In genomic region chr7:41393048-41393971, GRCm38 (mm10) we compare ENCODE assay signal across 8 mouse cellular contexts. TPM values are rescaled to one million over a fixed set of nuclear protein-coding genes. Genes with fewer than 3 reads are reported as not detected.
A peak's percentile ranks its signal among the peaks of the same experiment; 100 is the strongest.
DNase-seq lines count a peak whose midpoint lies in the region; ATAC-seq and TF ChIP-seq lines count a peak whose summit lies in the region.

TSS of gene AI987944 (minus strand) at chr7:41393379.

- H3K4me2 ChIP-seq in forebrain, postnatal 0 days (ENCODE audit: low read depth), result peak within 1 kb of the TSS; percentile 63
- H3K4me2 ChIP-seq in lung, embryonic 15.5 days, result peak within 1 kb of the TSS; percentile 53

- no peaks in the 10 kb centered on the region for H3K9me3 ChIP-seq in MEL (replicated peaks; ENCODE audit: insufficient read depth, low read length)
- no peaks in the 10 kb centered on the region for H3K9me3 ChIP-seq in forebrain, postnatal 0 days (ENCODE audit: low read length)
- H3K9me3 ChIP-seq in lung, embryonic 15.5 days, result no peaks in the 10 kb centered on the region

- peak; percentile 99 for ATAC-seq in forebrain, postnatal 0 days
- ATAC-seq in lung, embryonic 15.5 days (ENCODE audit: borderline replicate concordance, extremely low read depth, low FRiP score, low TSS enrichment), result peak; percentile 99

- no peaks in the 10 kb centered on the region for H3K36me3 ChIP-seq in MEL (ENCODE audit: control insufficient read depth in 1 of 2, insufficient read depth in 2 of 2, low read length in 2 of 2)
- H3K36me3 ChIP-seq in forebrain, postnatal 0 days (ENCODE audit: insufficient read depth), result no peaks in the 10 kb centered on the region
- no peaks in the 10 kb centered on the region for H3K36me3 ChIP-seq in lung, embryonic 15.5 days

- DNase-seq in MEL (ENCODE audit: low read depth, low spot score), result peak; percentile 84
- DNase-seq in cerebellum, adult 2 months, result peak; percentile 82 to 88
- peak; percentile 92 for DNase-seq in forebrain, postnatal 0 days
- DNase-seq in heart, postnatal 4 days, result peak; percentile 82
- DNase-seq in layer of hippocampus, adult 8-10 months (ENCODE audit: low spot score in 2 of 2), result peak; percentile 80 to 84
- DNase-seq in ovary, adult 18-20 months (ENCODE audit: low spot score), result peak; percentile 77
- peak; percentile 93 for DNase-seq in thymus, postnatal 0 days (ENCODE audit: low spot score)

- no peaks in the 10 kb centered on the region for H3K79me2 ChIP-seq in MEL (ENCODE audit: control insufficient read depth, insufficient read depth, low read length, poor library complexity)

- peak within 1 kb of the TSS; percentile 33 for H3K9ac ChIP-seq in MEL (ENCODE audit: control insufficient read depth, low read depth, low read length, poor library complexity, severe bottlenecking)
- peak within 1 kb of the TSS; percentile 40 for H3K9ac ChIP-seq in forebrain, postnatal 0 days
- H3K9ac ChIP-seq in lung, embryonic 15.5 days, result peak within 1 kb of the TSS; percentile 49

- no peak for TF ChIP-seq CTCF in MEL (IDR thresholded peaks at IDR 0.05 in 2 of 3, conservative IDR thresholded peaks at IDR 0.05 in 1 of 3; ENCODE audit: control insufficient read depth in 1 of 3, insufficient read depth in 1 of 3, low read depth in 2 of 3, low read length in 3 of 3, poor library complexity in 1 of 3, severe bottlenecking in 1 of 3)
- TF ChIP-seq CTCF in cerebellum, adult 2 months (IDR thresholded peaks at IDR 0.05; ENCODE audit: borderline replicate concordance, insufficient read depth, low read depth, low read length), result no peak
- peak; percentile 45 for TF ChIP-seq CTCF in forebrain, postnatal 0 days (IDR thresholded peaks at IDR 0.05; ENCODE audit: low read depth)

- TF ChIP-seq EP300 in MEL (IDR thresholded peaks at IDR 0.05; ENCODE audit: low read depth in 1 of 2, low read length in 2 of 2), result no peak

- WGBS in cerebellum, adult 2 months, result under 1% methylated on average over 25 of the region's 25 CpGs
- WGBS in forebrain, postnatal 0 days, result under 1% methylated on average over 25 of the region's 25 CpGs
- 1% methylated on average over 25 of the region's 25 CpGs for WGBS in lung, embryonic 15.5 days

- peak within 1 kb of the TSS; percentile 16; the same call in 1 of the 2 replicates for H3K27ac ChIP-seq in MEL (ENCODE audit: control insufficient read depth, low read depth, low read length)
- peak within 1 kb of the TSS; percentile 94 for H3K27ac ChIP-seq in cerebellum, adult 2 months (ENCODE audit: insufficient read depth, low read length)
- peak within 1 kb of the TSS; percentile 81 for H3K27ac ChIP-seq in forebrain, postnatal 0 days (ENCODE audit: low read depth, low read length)
- peak within 1 kb of the TSS; percentile 83 for H3K27ac ChIP-seq in lung, embryonic 15.5 days

- no peaks in the 10 kb centered on the region for H3K27me3 ChIP-seq in MEL (ENCODE audit: control insufficient read depth in 1 of 2, insufficient read depth in 2 of 2, low read length in 2 of 2)
- no peaks in the 10 kb centered on the region for H3K27me3 ChIP-seq in cerebellum, adult 2 months (ENCODE audit: control insufficient read depth, insufficient read depth, low read length)
- H3K27me3 ChIP-seq in forebrain, postnatal 0 days (ENCODE audit: insufficient read depth, low read length), result no peaks in the 10 kb centered on the region
- no peaks in the 10 kb centered on the region for H3K27me3 ChIP-seq in lung, embryonic 15.5 days

- TF ChIP-seq RAD21 in MEL (IDR thresholded peaks at IDR 0.05; ENCODE audit: low read depth, low read length), result no peak

- TF ChIP-seq POLR2A in MEL (IDR thresholded peaks at IDR 0.05; ENCODE audit: control insufficient read depth in 1 of 2, insufficient read depth in 1 of 2, low read depth in 1 of 2, low read length in 2 of 2, poor library complexity in 1 of 2), result no peak
- peak; percentile 50; the same call in 1 of the 2 replicates for TF ChIP-seq POLR2A in cerebellum, adult 2 months (IDR thresholded peaks at IDR 0.05; ENCODE audit: borderline replicate concordance, insufficient read depth, low read length)

- peak within 1 kb of the TSS; percentile 58 to 77 for H3K4me3 ChIP-seq in MEL (ENCODE audit: control insufficient read depth in 1 of 2, insufficient read depth in 1 of 2, low read depth in 2 of 2, low read length in 2 of 2)
- H3K4me3 ChIP-seq in cerebellum, adult 2 months (replicated peaks; ENCODE audit: insufficient read depth, low read depth, low read length), result peak within 1 kb of the TSS; percentile 90
- H3K4me3 ChIP-seq in forebrain, postnatal 0 days (ENCODE audit: low read depth, low read length), result peak within 1 kb of the TSS; percentile 65
- peak within 1 kb of the TSS; percentile 65 for H3K4me3 ChIP-seq in lung, embryonic 15.5 days

- no peaks in the 10 kb centered on the region for H3K4me1 ChIP-seq in MEL (ENCODE audit: control insufficient read depth in 1 of 2, insufficient read depth in 2 of 2, low read length in 2 of 2)
- H3K4me1 ChIP-seq in cerebellum, adult 2 months (ENCODE audit: control insufficient read depth, insufficient read depth, low read length), result no peaks in the 10 kb centered on the region
- no peaks in the 10 kb centered on the region for H3K4me1 ChIP-seq in forebrain, postnatal 0 days (ENCODE audit: insufficient read depth)
- no peaks in the 10 kb centered on the region for H3K4me1 ChIP-seq in lung, embryonic 15.5 days

TF ChIP-seq in MEL, 35 proteins besides CTCF, POLR2A, EP300 and RAD21:
- TF ChIP-seq USF2 (IDR thresholded peaks at IDR 0.05; ENCODE audit: borderline replicate concordance in 1 of 2, insufficient read depth in 1 of 2, low read depth in 1 of 2, low read length in 2 of 2), result no peak
- TF ChIP-seq NELFE (IDR thresholded peaks at IDR 0.05; ENCODE audit: low read depth, low read length), result 0 out of 2 replicates have a peak, but pooled peaks have one; percentile 17
- TF ChIP-seq MXI1 (IDR thresholded peaks at IDR 0.05; ENCODE audit: low read depth, low read length), result no peak
- TF ChIP-seq SIN3A (IDR thresholded peaks at IDR 0.05; ENCODE audit: low read length), result no peak
- TF ChIP-seq HCFC1 (IDR thresholded peaks at IDR 0.05; ENCODE audit: low read depth, low read length), result peak; percentile 84
- no peak for TF ChIP-seq GABPA (IDR thresholded peaks at IDR 0.05; ENCODE audit: low read depth, low read length)
- TF ChIP-seq BHLHE40 (IDR thresholded peaks at IDR 0.05; ENCODE audit: borderline replicate concordance, low read depth, low read length), result no peak
- no peak for TF ChIP-seq JUND (IDR thresholded peaks at IDR 0.05; ENCODE audit: low read depth, low read length)
TF ChIP-seq in MEL: peak in this region for 2.

RNA-seq across cellular contexts. Expression of gene AI987944, which starts in this region (rescaled TPM):
- 0.95 and 1.2 TPM in 2 replicates for total RNA-seq in MEL (2012; rRNA removed)
- 1 to 10 TPM in 1 of 2 experiments, not detected in 1; 1.2 TPM for polyA plus RNA-seq in MEL (2012; ENCODE audit: insufficient read depth in 1 of 2, insufficient read length in 2 of 2, low read depth in 1 of 2, low replicate concordance in 2 of 2, missing spikeins in 1 of 2)
- polyA plus RNA-seq in cerebellum, adult 2 months (2012; rRNA removed), result 10.5 and 10.6 TPM in 2 replicates
- 5.6 and 6.8 TPM in 2 replicates for total RNA-seq in forebrain, postnatal 0 days (2014; rRNA removed)
- 5.8 and 7.5 TPM in 2 replicates for polyA plus RNA-seq in forebrain, postnatal 0 days (2015; fragmentation: Nextera tagmentation; extraction: Ambion mirVana)
- total RNA-seq in heart, postnatal 4 days (2021), result 1 to 10 TPM; 8.2 to 8.6 TPM
- 10 to 100 TPM; 11.9 to 14.4 (median 13.3) TPM for total RNA-seq in layer of hippocampus, adult 8-10 months (2022)
- 11.6 and 13.4 TPM in 2 replicates for polyA plus RNA-seq in lung, embryonic 15.5 days (2015; fragmentation: Nextera tagmentation; extraction: Ambion mirVana)
- polyA plus RNA-seq in thymus, postnatal 0 days (2015; fragmentation: Nextera tagmentation; extraction: Ambion mirVana), result 14.8 and 15.2 TPM in 2 replicates

Comparison
In these comparisons a context has a peak if more than half of its experiments do, and no peak if none do; other contexts are left out.
1. Peak in every context shown above with its lines: DNase-seq, ATAC-seq, H3K4me3 ChIP-seq and H3K27ac ChIP-seq.
2. H3K27ac ChIP-seq: peak in every context shown above with its lines; median percentile 94 in cerebellum, adult 2 months; 83 in lung, embryonic 15.5 days; 81 in forebrain, postnatal 0 days; 16 in MEL.